Mouse (Mus musculus) heart, postnatal 0 days (tissue): ENCODE data around the gene Ica1.

Experiments used
- CTCF ChIP-seq: IDR thresholded peaks from 2 replicates; pipeline ENCODE4 v1.5.1; 2016; ENCODE audit warnings: antibody characterized with exemption, control low read depth, low read depth
- EP300 ChIP-seq: IDR thresholded peaks from 2 replicates; pipeline ENCODE4 v1.6.1; 2016; ENCODE audit warnings: antibody characterized with exemption, low read depth

GRCm38 (mm10) chr6:8683379-8683778 is 94.9 kb downstream of the Ica1 start:
- TF ChIP-seq EP300 (no peak), CTCF (no peak)
